Mouse (Mus musculus): ENCODE data around the gene Tbc1d19. TPM values are rescaled to one million over a fixed set of nuclear protein-coding genes. Genes with fewer than 3 reads are reported as not detected.

Gene Tbc1d19
- polyA plus RNA-seq, 1 experiment from 2014 or later: 36.7 TPM

Other genes with a start within 250 kb of the Tbc1d19 start
- gene Cckar, start 101.9 kb upstream of the Tbc1d19 start, polyA plus RNA-seq (2015; fragmentation: Nextera tagmentation; extraction: Ambion mirVana): 82.0 and 114 TPM in 2 replicates
- gene Stim2, start 188.9 kb downstream of the Tbc1d19 start, polyA plus RNA-seq (2015; fragmentation: Nextera tagmentation; extraction: Ambion mirVana): 17.9 and 19.2 TPM in 2 replicates

All from stomach, embryonic 15.5 days (tissue).